Mouse (Mus musculus) urinary bladder, postnatal 25 days (tissue): ENCODE measurements at regions not wholly inside any gene's neighbourhood (a gene's known extent, or its start where the extent isn't known, plus 50 kb on each side); places are given as distances from the start of the nearest gene placed in this dataset.

ENCODE experiments used
- DNase-seq: peaks from one replicate; pipeline ENCODE4 v3.0.0; 2022; ENCODE audit warnings: low spot score

GRCm38 (mm10) chr4:12769092-12769491, 597.3 kb upstream of the Fam92a start:
- DNase-seq, result no peak

GRCm38 (mm10) chr4:12766763-12767162, 594.9 kb upstream of the Fam92a start:
- no peak for DNase-seq

GRCm38 (mm10) chr4:12750817-12751216, 579.0 kb upstream of the Fam92a start:
- DNase-seq, result no peak

- DNase-seq, result no peak
These were observed 578.1 kb upstream of the Fam92a start for GRCm38 (mm10) chr4:12749874-12750273.

GRCm38 (mm10) chr4:12743714-12744327, 572.0 kb upstream of the Fam92a start:
- no peak for DNase-seq

GRCm38 (mm10) chr4:12736411-12736810, 564.6 kb upstream of the Fam92a start:
- DNase-seq, result no peak

GRCm38 (mm10) chr4:12700189-12700588, 528.4 kb upstream of the Fam92a start:
- no peak for DNase-seq

- no peak for DNase-seq
These were observed 506.0 kb upstream of the Fam92a start for GRCm38 (mm10) chr4:12677814-12678213.

- no peak for DNase-seq
These were observed 499.6 kb upstream of the Fam92a start for GRCm38 (mm10) chr4:12671399-12671798.

- DNase-seq, result no peak
These were observed 491.4 kb upstream of the Fam92a start for GRCm38 (mm10) chr4:12663176-12663575.

- no peak for DNase-seq
These were observed 490.9 kb upstream of the Fam92a start for GRCm38 (mm10) chr4:12662683-12663082.

GRCm38 (mm10) chr4:12659084-12659483, 487.3 kb upstream of the Fam92a start:
- DNase-seq, result no peak

GRCm38 (mm10) chr4:12658594-12658993, 486.8 kb upstream of the Fam92a start:
- DNase-seq, result no peak

GRCm38 (mm10) chr4:12657820-12658219, 486.0 kb upstream of the Fam92a start:
- no peak for DNase-seq

- no peak for DNase-seq
These were observed 485.2 kb upstream of the Fam92a start for GRCm38 (mm10) chr4:12656924-12657603.

- DNase-seq, result no peak
These were observed 483.8 kb upstream of the Fam92a start for GRCm38 (mm10) chr4:12655457-12656228.

- DNase-seq, result no peak
These were observed 483.0 kb upstream of the Fam92a start for GRCm38 (mm10) chr4:12654568-12655456.

- no peak for DNase-seq
These were observed 475.9 kb upstream of the Fam92a start for GRCm38 (mm10) chr4:12647732-12648131.

GRCm38 (mm10) chr4:12642525-12642928, 470.7 kb upstream of the Fam92a start:
- no peak for DNase-seq

- no peak for DNase-seq
These were observed 457.6 kb upstream of the Fam92a start for GRCm38 (mm10) chr4:12629375-12629821.

- no peak for DNase-seq
These were observed 457.0 kb upstream of the Fam92a start for GRCm38 (mm10) chr4:12628702-12629374.
